Mouse (Mus musculus) heart, postnatal 36 days (tissue): ENCODE results near the gene Atxn1. TPM values are rescaled to one million over a fixed set of nuclear protein-coding genes. Genes with fewer than 3 reads are reported as not detected.

ENCODE experiments used
- DNase-seq, 2 experiments: peaks; one replicate each; pipeline ENCODE4 v3.0.0; 2021 to 2022
- intact Hi-C: fragments of 180-260 bp; cut with DNase I; formaldehyde crosslinking; loops from one replicate; pipeline ENCODE4 v1.15.1; 2025
- total RNA-seq, 2 experiments: library from RNA; stranded (reverse); gene quantifications; 2 replicates each; pipeline ENCODE4 v1.2.3; 2021

Atxn1 gene
- total RNA-seq, 2 experiments from 2014 or later: 33.0 to 35.0 TPM

GRCm38 (mm10) chr13:45964331-45964852, 416 bp downstream of the Atxn1 start:
- intact Hi-C loops: loop anchor here (5.0 kb wide), 1 partner anchor 142 kb away; no protein-coding TSS in a partner anchor
- peak in 1 of 2 experiments; percentile 64 for DNase-seq

GRCm38 (mm10) chr13:45963497-45964330, 1.1 kb downstream of the Atxn1 start:
- peak; percentile 86 to 92 for DNase-seq
- intact Hi-C loops: loop anchor here (5.0 kb wide), 1 partner anchor 141 kb away; no protein-coding TSS in a partner anchor

GRCm38 (mm10) chr13:45962776-45963175, 2.0 kb downstream of the Atxn1 start:
- intact Hi-C loops: loop anchor here (5.0 kb wide), 1 partner anchor 140 kb away; no protein-coding TSS in a partner anchor
- DNase-seq: no peak

- intact Hi-C loops: loop anchor here (5.0 kb wide), 1 partner anchor 140 kb away; no protein-coding TSS in a partner anchor
- peak in 1 of 2 experiments; percentile 39 for DNase-seq
These were observed 2.8 kb downstream of the Atxn1 start for GRCm38 (mm10) chr13:45961871-45962630.

- intact Hi-C loops: loop anchor here (5.0 kb wide), 1 partner anchor 138 kb away; no protein-coding TSS in a partner anchor
- no peak for DNase-seq
These were observed 4.4 kb downstream of the Atxn1 start for GRCm38 (mm10) chr13:45960311-45960965.

GRCm38 (mm10) chr13:45958306-45958705, 6.5 kb downstream of the Atxn1 start:
- intact Hi-C loops: no loop called here
- no peak for DNase-seq

GRCm38 (mm10) chr13:45957629-45958028, 7.2 kb downstream of the Atxn1 start:
- intact Hi-C loops: no loop called here
- no peak for DNase-seq

- no peak for DNase-seq
- intact Hi-C loops: no loop called here
These were observed 8.5 kb downstream of the Atxn1 start for GRCm38 (mm10) chr13:45956287-45956686.

GRCm38 (mm10) chr13:45955370-45956055, 9.3 kb downstream of the Atxn1 start:
- intact Hi-C loops: no loop called here
- no peak for DNase-seq

- DNase-seq: no peak
- intact Hi-C loops: no loop called here
These were observed 11.7 kb downstream of the Atxn1 start for GRCm38 (mm10) chr13:45953098-45953497.

GRCm38 (mm10) chr13:45951071-45951645, 13.7 kb downstream of the Atxn1 start:
- intact Hi-C loops: no loop called here
- no peak for DNase-seq

- intact Hi-C loops: no loop called here
- DNase-seq: no peak
These were observed 14.4 kb downstream of the Atxn1 start for GRCm38 (mm10) chr13:45950355-45950861.

GRCm38 (mm10) chr13:45946136-45946535, 18.7 kb downstream of the Atxn1 start:
- intact Hi-C loops: no loop called here
- DNase-seq: no peak

- intact Hi-C loops: no loop called here
- DNase-seq: no peak
These were observed 22.5 kb downstream of the Atxn1 start for GRCm38 (mm10) chr13:45942337-45942736.

GRCm38 (mm10) chr13:45940714-45941113, 24.1 kb downstream of the Atxn1 start:
- DNase-seq: no peak
- intact Hi-C loops: no loop called here

GRCm38 (mm10) chr13:45939561-45939960, 25.2 kb downstream of the Atxn1 start:
- no peak for DNase-seq
- intact Hi-C loops: no loop called here

- DNase-seq: no peak
- intact Hi-C loops: no loop called here
These were observed 26.7 kb downstream of the Atxn1 start for GRCm38 (mm10) chr13:45938083-45938482.

GRCm38 (mm10) chr13:45936765-45937164, 28.0 kb downstream of the Atxn1 start:
- intact Hi-C loops: no loop called here
- no peak for DNase-seq

- intact Hi-C loops: no loop called here
- no peak for DNase-seq
These were observed 29.0 kb downstream of the Atxn1 start for GRCm38 (mm10) chr13:45935798-45936197.
